Mouse (Mus musculus): ENCODE measurements at regions not wholly inside any gene's neighbourhood (a gene's known extent, or its start where the extent isn't known, plus 50 kb on each side); places are given as distances from the start of the nearest gene placed in this dataset.

- Histone ChIP-seq H3K4me3 (no peak overlapping the region), H3K27ac (no peak overlapping the region)
- DNase-seq (ENCODE audit: low spot score in 2 of 2): peak in 1 of 2 experiments; percentile 14
- no peak for TF ChIP-seq CTCF (conservative IDR thresholded peaks at IDR 0.05)
These were observed 514.1 kb downstream of the Cntnap4 start for GRCm38 (mm10) chr8:113083976-113084375.

DNA sequence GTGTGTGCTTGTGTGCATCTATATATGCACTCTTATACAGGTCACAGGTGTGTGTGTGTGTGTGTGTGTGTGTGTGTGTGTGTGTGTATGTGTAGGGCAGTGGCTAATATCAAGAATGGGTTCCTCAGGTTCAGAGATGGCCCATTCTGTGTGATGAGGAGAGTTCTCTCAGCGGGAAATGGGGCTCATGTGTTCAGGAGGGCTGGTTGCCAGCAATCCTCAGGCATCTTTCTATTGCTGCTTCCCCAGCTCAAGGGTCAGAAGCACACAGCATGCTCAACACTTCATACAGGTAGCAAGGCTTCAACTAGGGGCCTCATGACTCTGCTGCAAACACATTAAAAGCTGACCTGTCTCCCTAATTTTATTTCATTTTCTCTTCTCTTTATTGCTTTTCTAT, 517.7 kb downstream of the Cntnap4 start:
- no peak for TF ChIP-seq CTCF (conservative IDR thresholded peaks at IDR 0.05)
- H3K4me3 ChIP-seq: no peak overlapping the region
- H3K27ac ChIP-seq: no peak overlapping the region
- no peak for DNase-seq (ENCODE audit: low spot score in 2 of 2)

GRCm38 (mm10) chr8:113111665-113112064, 523.7 kb upstream of the Mon1b start:
- no peak for DNase-seq (ENCODE audit: low spot score in 2 of 2)
- TF ChIP-seq CTCF (conservative IDR thresholded peaks at IDR 0.05): peak; percentile 61
- Histone ChIP-seq H3K27ac (no peak overlapping the region), H3K4me3 (no peak overlapping the region)

DNA sequence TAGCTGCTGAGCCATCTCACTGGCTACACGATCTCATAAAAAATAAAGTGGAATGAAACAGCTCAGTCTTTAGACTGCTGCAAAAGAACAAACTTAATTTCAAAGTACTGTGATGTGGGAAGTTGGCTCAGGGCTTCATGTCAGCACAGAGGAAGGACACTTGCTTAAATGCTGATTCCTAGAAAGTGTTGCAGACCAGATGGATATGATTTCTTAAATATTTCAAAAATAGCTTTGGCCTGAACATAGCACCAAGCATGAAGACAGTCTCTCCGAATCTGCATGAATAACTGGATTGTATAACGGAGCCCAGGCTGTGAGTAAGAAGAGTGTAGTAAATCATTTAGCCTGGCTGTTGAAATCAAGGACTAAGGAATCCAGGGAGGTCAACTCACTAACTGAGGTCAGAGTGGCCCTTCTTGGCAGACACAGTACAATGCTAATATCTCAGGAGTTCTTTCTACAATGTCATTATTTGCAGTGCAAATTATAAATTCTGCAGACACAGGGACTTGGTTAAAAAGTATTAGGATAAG, 521.2 kb upstream of the Mon1b start:
- no peak for TF ChIP-seq CTCF (conservative IDR thresholded peaks at IDR 0.05)
- Histone ChIP-seq H3K27ac (no peak overlapping the region), H3K4me3 (no peak overlapping the region)
- no peak for DNase-seq (ENCODE audit: low spot score in 2 of 2)

- Histone ChIP-seq H3K27ac (no peak overlapping the region), H3K4me3 (no peak overlapping the region)
- no peak for DNase-seq (ENCODE audit: low spot score in 2 of 2)
- no peak for TF ChIP-seq CTCF (conservative IDR thresholded peaks at IDR 0.05)
These were observed 518.1 kb upstream of the Mon1b start for GRCm38 (mm10) chr8:113117241-113117640.

DNA sequence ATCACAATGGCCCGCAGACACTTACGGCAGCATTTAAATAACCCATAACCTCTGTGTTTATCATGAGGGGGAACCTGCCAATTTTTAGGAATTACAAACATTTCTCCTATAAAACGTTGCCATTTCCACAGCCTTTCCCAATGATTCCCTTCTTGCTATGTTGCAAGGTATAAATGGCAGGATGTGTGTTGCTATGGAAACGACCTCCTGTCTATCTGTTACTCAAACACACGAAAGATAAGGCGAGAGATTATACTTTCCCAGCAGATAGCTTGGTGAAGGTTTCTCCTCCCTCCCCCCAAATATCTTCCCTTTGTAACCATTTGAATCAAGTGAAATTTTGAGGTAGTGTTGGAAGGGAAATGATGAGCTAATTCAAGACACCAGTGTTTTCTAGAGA, 509.8 kb upstream of the Mon1b start:
- no peak for DNase-seq (ENCODE audit: low spot score in 2 of 2)
- no peak for TF ChIP-seq CTCF (conservative IDR thresholded peaks at IDR 0.05)
- H3K4me3 ChIP-seq: no peak overlapping the region
- no peak overlapping the region for H3K27ac ChIP-seq

DNA sequence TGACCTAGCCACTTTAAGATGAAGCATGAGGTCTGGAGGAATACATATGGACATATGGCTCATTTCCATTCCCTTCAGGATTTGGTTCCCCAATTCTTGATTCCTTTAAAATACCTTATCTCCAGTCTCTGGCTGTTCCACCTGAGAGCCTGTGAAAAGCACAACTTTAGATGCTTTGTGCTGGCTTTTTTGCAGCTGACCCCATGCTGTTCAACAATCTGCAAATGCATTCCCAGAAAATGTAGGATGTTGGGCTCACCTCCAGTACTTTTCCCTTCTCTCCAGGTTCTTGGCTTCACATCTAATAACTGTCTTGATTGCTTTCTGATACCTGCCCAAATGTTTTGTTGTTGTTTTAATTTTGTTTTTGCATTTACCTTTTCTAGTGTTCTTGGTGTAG, 498.0 kb upstream of the Mon1b start:
- no peak overlapping the region for H3K27ac ChIP-seq
- TF ChIP-seq CTCF (conservative IDR thresholded peaks at IDR 0.05): no peak
- H3K4me3 ChIP-seq: no peak overlapping the region
- DNase-seq (ENCODE audit: low spot score in 2 of 2): no peak

- no peak for DNase-seq (ENCODE audit: low spot score in 2 of 2)
- H3K4me3 ChIP-seq: no peak overlapping the region
- H3K27ac ChIP-seq: no peak overlapping the region
- no peak for TF ChIP-seq CTCF (conservative IDR thresholded peaks at IDR 0.05)
These were observed 495.4 kb upstream of the Mon1b start for GRCm38 (mm10) chr8:113140021-113140420.

DNA sequence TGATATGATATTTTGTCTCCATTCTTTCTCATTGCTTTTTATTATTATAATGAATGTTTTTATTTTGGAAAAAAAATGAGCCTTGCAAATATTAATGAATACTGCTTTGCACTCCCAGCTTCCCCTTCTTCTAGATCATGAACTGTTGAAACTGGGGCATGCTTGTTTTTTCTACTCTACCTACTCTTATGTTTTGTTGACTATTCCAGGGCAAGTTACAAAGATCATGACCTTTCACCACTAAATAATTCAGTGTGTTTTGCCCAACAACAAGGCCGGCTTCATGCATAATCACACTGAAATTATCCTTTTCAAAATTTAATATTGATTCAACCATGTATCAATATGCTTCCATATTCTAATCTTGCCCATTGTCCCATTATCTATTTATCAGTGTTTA, 494.3 kb upstream of the Mon1b start:
- Histone ChIP-seq H3K27ac (no peak overlapping the region), H3K4me3 (no peak overlapping the region)
- no peak for DNase-seq (ENCODE audit: low spot score in 2 of 2)
- TF ChIP-seq CTCF (conservative IDR thresholded peaks at IDR 0.05): no peak

DNA sequence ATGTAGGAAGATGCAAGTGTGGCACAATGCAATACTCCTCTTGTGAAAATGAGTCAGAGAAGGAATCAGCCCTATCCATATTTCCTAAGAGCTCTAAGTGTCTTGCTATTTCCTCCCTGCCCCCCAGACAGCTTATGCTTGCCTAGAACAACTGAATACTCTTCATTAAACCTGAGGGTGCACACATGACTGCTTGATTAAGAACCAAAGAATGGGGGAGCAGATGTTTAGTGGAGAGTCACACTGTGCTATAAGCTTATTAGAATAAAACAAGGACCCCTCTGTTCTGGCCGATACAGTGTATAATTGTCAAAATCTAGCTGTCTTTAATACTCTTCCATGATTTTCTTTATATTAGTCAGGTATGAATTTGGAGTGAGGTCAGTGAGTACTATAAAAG, 458.8 kb upstream of the Mon1b start:
- no peak overlapping the region for H3K27ac ChIP-seq
- no peak overlapping the region for H3K4me3 ChIP-seq
- no peak for DNase-seq (ENCODE audit: low spot score in 2 of 2)
- no peak for TF ChIP-seq CTCF (conservative IDR thresholded peaks at IDR 0.05)

DNA sequence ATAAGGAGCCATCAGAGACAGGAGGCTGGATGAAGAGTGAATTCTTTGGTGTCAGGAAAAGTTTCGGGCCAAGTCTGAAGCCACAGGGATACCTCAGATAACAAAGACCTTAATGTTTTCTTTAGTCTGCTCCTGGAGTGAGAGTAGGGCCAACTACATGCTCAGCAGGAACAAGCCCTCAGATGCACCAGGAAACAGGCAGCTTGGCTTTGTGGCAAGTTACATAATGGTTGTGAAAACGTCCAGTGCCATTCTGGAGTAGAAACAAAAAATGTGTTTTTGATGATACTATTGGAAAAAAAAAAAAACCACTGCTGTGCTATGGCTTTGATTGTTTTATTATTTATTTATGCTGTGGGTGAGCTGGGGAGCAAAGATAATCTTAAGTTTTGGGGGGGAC, 452.2 kb upstream of the Mon1b start:
- Histone ChIP-seq H3K27ac (no peak overlapping the region), H3K4me3 (no peak overlapping the region)
- DNase-seq (ENCODE audit: low spot score in 2 of 2): peak; percentile 6 to 22
- no peak for TF ChIP-seq CTCF (conservative IDR thresholded peaks at IDR 0.05)

DNA sequence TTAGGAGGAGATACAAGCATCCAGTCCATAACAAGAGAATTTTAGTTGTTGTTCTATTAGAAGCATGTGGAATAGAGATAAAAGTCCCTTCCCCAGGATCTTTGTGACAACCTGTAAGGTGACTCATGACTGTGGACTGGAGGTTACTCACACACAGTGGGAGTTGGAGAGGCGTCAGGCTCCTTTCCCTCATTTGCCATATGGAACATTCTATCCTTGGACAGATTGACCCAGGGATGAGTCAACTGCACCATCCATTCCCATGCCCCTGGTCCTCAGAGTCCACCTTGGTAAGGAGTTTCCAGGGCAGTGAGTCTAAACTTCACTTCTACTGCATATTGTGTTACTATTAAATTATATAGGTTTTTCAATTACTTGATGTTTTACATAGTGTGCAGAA, 444.9 kb upstream of the Mon1b start:
- H3K27ac ChIP-seq: no peak overlapping the region
- H3K4me3 ChIP-seq: no peak overlapping the region
- no peak for TF ChIP-seq CTCF (conservative IDR thresholded peaks at IDR 0.05)
- DNase-seq (ENCODE audit: low spot score in 2 of 2): no peak

DNA sequence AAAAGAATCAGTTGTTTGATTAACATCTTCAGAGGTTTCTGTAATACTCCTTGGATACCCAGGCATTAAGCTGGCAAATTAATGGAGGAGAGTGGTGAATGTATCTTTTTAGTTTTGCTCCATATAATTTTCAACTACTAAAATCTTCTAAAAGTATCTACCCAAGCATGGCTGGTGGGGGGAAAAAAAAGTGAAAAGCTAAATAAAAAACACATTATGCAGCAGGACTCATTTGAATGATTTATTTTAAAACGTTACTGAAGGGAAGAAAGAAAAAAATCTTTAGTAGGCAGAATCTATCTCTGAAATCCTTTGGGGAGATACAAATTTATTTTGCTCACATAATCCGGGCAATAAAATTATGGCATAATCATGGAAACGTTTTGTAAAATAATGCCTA, 443.9 kb upstream of the Mon1b start:
- DNase-seq (ENCODE audit: low spot score in 2 of 2): no peak
- no peak overlapping the region for H3K27ac ChIP-seq
- no peak for TF ChIP-seq CTCF (conservative IDR thresholded peaks at IDR 0.05)
- no peak overlapping the region for H3K4me3 ChIP-seq

Data from layer of hippocampus, adult 2 months (tissue).